Mouse (Mus musculus) megakaryocyte, embryonic 14.5 days (primary cell): ENCODE data around the gene Fgfr2. TPM values are rescaled to one million over a fixed set of nuclear protein-coding genes. Genes with fewer than 3 reads are reported as not detected.

ENCODE experiments used
- H3K27me3 ChIP-seq: replicated peaks from 2 replicates; pipeline ENCODE3; 2012; ENCODE audit warnings: inconsistent platforms
- H3K36me3 ChIP-seq: replicated peaks from 2 replicates; pipeline ENCODE3; 2012; ENCODE audit warnings: low read length, inconsistent platforms, mixed read lengths
- H3K4me1 ChIP-seq: 2 replicates; pipeline ENCODE4 v1.6.1; 2012; ENCODE audit warnings: inconsistent platforms
- H3K4me3 ChIP-seq: replicated peaks from 2 replicates; pipeline ENCODE3; 2012; ENCODE audit warnings: moderate library complexity, mild to moderate bottlenecking, inconsistent platforms
- H3K9me3 ChIP-seq: 2 replicates; pipeline ENCODE4 v1.6.1; 2012; ENCODE audit warnings: inconsistent platforms
- FLI1 ChIP-seq: IDR thresholded peaks from 2 replicates; pipeline ENCODE4 v1.6.1; 2012; ENCODE audit warnings: low read length, inconsistent platforms, mixed read lengths
- GATA1 ChIP-seq: IDR thresholded peaks from 3 replicates; pipeline ENCODE4 v1.6.1; 2012; ENCODE audit warnings: mixed read lengths, low read length, inconsistent platforms, borderline replicate concordance
- polyA plus RNA-seq: library from polyadenylated mRNA; stranded (reverse); fragments of >175 nt; gene quantifications from 2 replicates; pipeline ENCODE4 v1.2.3, GENCODE M21; 2012; ENCODE audit warnings: low replicate concordance; ENCODE audit not compliant: insufficient read depth

Fgfr2 gene
- polyA plus RNA-seq, 1 experiment, result 0.45 TPM

DNA sequence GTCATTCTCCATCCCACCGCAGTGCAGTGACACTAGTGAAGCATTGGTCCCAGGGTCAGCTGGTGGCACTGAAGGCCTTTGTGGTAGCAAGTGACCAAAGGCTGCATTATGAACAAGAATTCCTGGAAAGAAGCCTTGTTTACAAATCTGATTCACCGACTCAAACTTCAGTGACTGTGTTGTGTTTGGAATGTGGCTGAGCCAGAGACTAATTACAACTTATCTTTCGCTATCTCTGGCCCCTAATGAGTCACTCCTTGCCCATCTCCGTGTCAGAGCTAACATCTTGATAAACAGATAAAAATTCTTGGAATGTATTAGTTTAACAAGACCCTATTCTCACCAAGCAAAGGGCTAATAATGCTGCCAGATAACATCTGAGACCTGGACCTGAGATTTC, 778.5 kb downstream of the Fgfr2 start:
- Histone ChIP-seq H3K4me3 (no peak overlapping the region), H3K36me3 (no peaks in the 10 kb centered on the region), H3K4me1 (peaks cover 12% of the 10 kb centered on the region), H3K27me3 (peaks cover 53% of the 10 kb centered on the region), H3K9me3 (no peaks in the 10 kb centered on the region)
- TF ChIP-seq GATA1, result no peak
- no peak for TF ChIP-seq FLI1

GRCm38 (mm10) chr7:132343900-132344299, 779.2 kb downstream of the Fgfr2 start:
- TF ChIP-seq GATA1, result no peak
- TF ChIP-seq FLI1, result no peak
- no peaks in the 10 kb centered on the region for H3K9me3 ChIP-seq
- no peak overlapping the region for H3K4me3 ChIP-seq
- H3K36me3 ChIP-seq, result no peaks in the 10 kb centered on the region
- H3K4me1 ChIP-seq, result peaks cover 12% of the 10 kb centered on the region
- H3K27me3 ChIP-seq, result peaks cover 53% of the 10 kb centered on the region

- no peaks in the 10 kb centered on the region for H3K9me3 ChIP-seq
- peaks cover 53% of the 10 kb centered on the region for H3K27me3 ChIP-seq
- H3K4me1 ChIP-seq, result peaks cover 12% of the 10 kb centered on the region
- TF ChIP-seq GATA1 (no peak), FLI1 (no peak)
- H3K4me3 ChIP-seq, result no peak overlapping the region
- H3K36me3 ChIP-seq, result no peaks in the 10 kb centered on the region
These were observed 780.0 kb downstream of the Fgfr2 start for GRCm38 (mm10) chr7:132343146-132343545.

DNA sequence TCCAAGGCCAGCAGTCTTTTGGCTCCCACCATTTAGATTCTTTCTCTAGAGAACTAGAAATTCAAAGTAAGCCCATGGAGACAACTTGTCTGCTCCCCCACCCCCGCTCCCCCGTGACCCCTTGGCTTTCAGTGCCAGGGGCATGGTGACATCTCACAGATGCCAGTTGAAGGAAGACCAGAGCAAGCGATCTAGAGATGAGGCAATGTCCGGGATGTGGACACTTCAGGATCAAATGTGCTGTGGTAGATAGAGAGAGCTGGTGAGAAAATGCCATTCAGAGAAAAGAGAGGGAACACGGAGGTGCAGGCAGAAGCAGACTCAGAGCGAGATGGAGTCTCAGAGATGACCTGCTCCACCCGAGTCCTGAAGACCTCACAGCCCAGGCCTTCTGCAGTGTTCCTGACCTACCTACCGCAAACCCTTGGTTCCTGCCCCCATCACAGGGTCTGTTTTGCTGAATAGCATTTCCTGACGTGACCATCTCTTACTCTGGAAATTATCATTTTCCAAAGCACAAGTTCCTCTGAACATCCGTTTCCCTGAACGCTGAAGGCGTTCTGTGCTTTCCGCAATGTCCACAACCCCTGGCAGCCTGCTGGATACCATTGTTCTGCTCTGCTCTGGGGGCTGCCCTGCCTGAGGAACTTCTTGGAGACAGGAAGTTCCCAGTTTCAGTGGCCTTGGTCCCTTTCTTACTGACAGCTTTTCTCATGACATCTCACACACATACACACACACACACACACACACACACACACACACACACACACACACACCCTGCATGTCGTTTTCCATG, 783.9 kb downstream of the Fgfr2 start:
- H3K4me3 ChIP-seq, result no peak overlapping the region
- TF ChIP-seq GATA1, result no peak
- no peak for TF ChIP-seq FLI1
- no peaks in the 10 kb centered on the region for H3K36me3 ChIP-seq
- no peaks in the 10 kb centered on the region for H3K4me1 ChIP-seq
- peaks cover 48% of the 10 kb centered on the region for H3K27me3 ChIP-seq
- 0 out of 2 replicates have a peak, but pooled peaks cover 10% of the 10 kb centered on the region for H3K9me3 ChIP-seq

- no peaks in the 10 kb centered on the region for H3K36me3 ChIP-seq
- H3K4me3 ChIP-seq, result no peak overlapping the region
- H3K9me3 ChIP-seq, result 0 out of 2 replicates have a peak, but pooled peaks cover 10% of the 10 kb centered on the region
- peaks cover 47% of the 10 kb centered on the region for H3K27me3 ChIP-seq
- H3K4me1 ChIP-seq, result no peaks in the 10 kb centered on the region
- TF ChIP-seq FLI1 (no peak), GATA1 (no peak)
These were observed 784.8 kb downstream of the Fgfr2 start for GRCm38 (mm10) chr7:132338350-132338749.

- H3K9me3 ChIP-seq, result 0 out of 2 replicates have a peak, but pooled peaks cover 10% of the 10 kb centered on the region
- peaks cover 46% of the 10 kb centered on the region for H3K27me3 ChIP-seq
- TF ChIP-seq GATA1, result no peak
- H3K4me3 ChIP-seq, result no peak overlapping the region
- no peaks in the 10 kb centered on the region for H3K36me3 ChIP-seq
- no peaks in the 10 kb centered on the region for H3K4me1 ChIP-seq
These were observed 785.8 kb downstream of the Fgfr2 start for GRCm38 (mm10) chr7:132337268-132337917.

DNA sequence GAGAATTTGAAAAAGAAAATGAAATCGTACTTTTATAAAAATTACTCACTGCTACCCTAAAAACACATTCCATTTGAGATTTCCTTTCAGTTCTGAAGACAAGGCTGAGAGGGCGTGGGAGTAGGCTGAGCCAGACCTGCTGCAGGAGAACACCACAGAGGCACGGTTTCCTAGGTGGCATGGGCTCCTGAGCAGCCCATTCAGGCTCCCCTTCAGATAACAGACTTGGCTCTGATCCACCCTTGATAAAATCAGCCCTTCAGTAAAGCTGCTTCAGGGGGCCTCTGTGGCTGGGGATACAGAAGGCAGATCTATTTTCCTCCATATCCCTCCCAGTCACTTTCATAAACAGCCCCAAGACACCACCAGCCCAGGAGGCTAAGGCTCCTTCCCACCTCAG, 786.4 kb downstream of the Fgfr2 start:
- Histone ChIP-seq H3K4me1 (no peaks in the 10 kb centered on the region), H3K36me3 (no peaks in the 10 kb centered on the region), H3K9me3 (0 out of 2 replicates have a peak, but pooled peaks cover 10% of the 10 kb centered on the region), H3K27me3 (peaks cover 50% of the 10 kb centered on the region), H3K4me3 (no peak overlapping the region)
- TF ChIP-seq FLI1 (no peak), GATA1 (no peak)

DNA sequence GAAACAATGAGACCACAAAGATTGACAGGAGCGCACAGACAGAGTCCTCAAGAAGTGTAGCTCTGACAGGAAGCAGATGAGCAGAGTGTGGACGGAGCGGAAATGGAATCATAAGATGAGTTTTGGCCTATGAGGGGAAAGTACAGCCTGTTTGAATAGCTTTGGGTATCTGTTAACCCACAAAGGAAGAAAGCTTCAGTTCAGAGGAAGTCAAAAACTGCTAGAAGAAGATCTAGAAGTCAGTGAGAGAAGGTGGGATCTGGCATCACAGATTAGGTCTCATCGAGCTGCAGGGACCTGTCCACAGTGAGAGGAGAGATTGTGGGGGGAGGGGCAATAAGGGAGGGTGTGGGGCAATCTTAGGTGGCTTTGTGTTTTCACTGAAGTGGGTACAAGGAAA, 787.8 kb downstream of the Fgfr2 start:
- TF ChIP-seq GATA1, result no peak
- TF ChIP-seq FLI1, result no peak
- H3K36me3 ChIP-seq, result no peaks in the 10 kb centered on the region
- 0 out of 2 replicates have a peak, but pooled peaks cover 10% of the 10 kb centered on the region for H3K9me3 ChIP-seq
- H3K4me1 ChIP-seq, result no peaks in the 10 kb centered on the region
- no peak overlapping the region for H3K4me3 ChIP-seq
- H3K27me3 ChIP-seq, result peaks cover 47% of the 10 kb centered on the region

DNA sequence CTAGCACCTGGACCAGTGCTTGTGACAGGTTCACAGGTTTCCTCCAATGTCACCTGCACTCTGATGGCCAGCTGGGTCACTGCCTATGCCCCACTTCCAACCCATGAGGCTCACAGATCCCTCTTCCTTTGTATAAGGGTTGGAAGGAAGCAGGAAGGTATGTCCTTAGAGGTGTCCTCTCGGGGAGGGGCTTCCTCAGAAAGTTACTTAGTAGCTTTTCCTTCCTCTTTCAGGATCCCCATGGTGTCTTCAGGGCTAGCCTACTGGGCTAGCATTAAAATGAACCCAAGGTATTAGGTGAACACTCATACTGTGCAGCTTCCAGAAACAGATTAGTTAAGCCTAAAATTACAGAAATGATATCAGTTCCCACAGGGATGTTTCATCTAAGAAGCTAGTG, 790.1 kb downstream of the Fgfr2 start:
- TF ChIP-seq GATA1 (no peak), FLI1 (no peak)
- H3K36me3 ChIP-seq, result no peaks in the 10 kb centered on the region
- no peak overlapping the region for H3K4me3 ChIP-seq
- no peaks in the 10 kb centered on the region for H3K4me1 ChIP-seq
- H3K27me3 ChIP-seq, result peaks cover 49% of the 10 kb centered on the region
- 0 out of 2 replicates have a peak, but pooled peaks cover 10% of the 10 kb centered on the region for H3K9me3 ChIP-seq

DNA sequence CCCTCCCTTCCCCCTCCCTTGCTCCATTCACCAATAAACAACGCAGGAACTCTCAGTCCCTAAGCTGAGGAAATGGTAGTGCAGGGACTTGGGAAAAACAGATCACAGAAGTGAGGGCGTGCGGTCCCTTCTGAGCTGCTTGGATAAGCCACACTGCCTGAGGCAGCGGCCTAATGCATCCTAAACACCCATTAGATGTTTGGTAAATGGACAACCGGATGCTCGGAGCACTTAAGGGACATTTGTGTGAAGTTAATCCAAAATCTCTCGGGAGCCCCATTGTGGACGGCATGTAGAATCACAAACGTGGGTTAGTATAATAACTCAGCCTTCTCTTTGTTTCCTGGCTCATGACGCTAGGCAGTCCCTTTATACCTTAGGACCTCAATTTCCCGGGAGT, 791.0 kb downstream of the Fgfr2 start:
- Histone ChIP-seq H3K36me3 (no peaks in the 10 kb centered on the region), H3K4me1 (no peaks in the 10 kb centered on the region), H3K9me3 (0 out of 2 replicates have a peak, but pooled peaks cover 10% of the 10 kb centered on the region), H3K27me3 (peaks cover 47% of the 10 kb centered on the region), H3K4me3 (no peak overlapping the region)
- no peak for TF ChIP-seq FLI1
- no peak for TF ChIP-seq GATA1
